Mouse (Mus musculus) spleen, adult 2 months (tissue): ENCODE results near the gene Pagr1a.

Source experiments
- CTCF ChIP-seq: fragments of 200-500 bp; IDR thresholded peaks from 2 replicates; pipeline ENCODE4 v1.5.1; 2011; ENCODE audit warnings: mild to moderate bottlenecking, inconsistent platforms; ENCODE audit not compliant: insufficient read depth, insufficient read length, insufficient replicate concordance; ENCODE audit errors: extremely low read depth
- POLR2A ChIP-seq: fragments of 200-500 bp; IDR thresholded peaks from 2 replicates; pipeline ENCODE4 v1.6.1; 2011; ENCODE audit warnings: low read depth, low read length, inconsistent platforms

- TF ChIP-seq POLR2A (peak; percentile 10; the same call in 1 of the 2 replicates), CTCF (no peak)
Measured at GRCm38 (mm10) chr7:127016486-127016938, 640 bp downstream of the Pagr1a start.
